Comparison of ENCODE assay signal across 8 mouse cellular contexts in the genomic region with DNA sequence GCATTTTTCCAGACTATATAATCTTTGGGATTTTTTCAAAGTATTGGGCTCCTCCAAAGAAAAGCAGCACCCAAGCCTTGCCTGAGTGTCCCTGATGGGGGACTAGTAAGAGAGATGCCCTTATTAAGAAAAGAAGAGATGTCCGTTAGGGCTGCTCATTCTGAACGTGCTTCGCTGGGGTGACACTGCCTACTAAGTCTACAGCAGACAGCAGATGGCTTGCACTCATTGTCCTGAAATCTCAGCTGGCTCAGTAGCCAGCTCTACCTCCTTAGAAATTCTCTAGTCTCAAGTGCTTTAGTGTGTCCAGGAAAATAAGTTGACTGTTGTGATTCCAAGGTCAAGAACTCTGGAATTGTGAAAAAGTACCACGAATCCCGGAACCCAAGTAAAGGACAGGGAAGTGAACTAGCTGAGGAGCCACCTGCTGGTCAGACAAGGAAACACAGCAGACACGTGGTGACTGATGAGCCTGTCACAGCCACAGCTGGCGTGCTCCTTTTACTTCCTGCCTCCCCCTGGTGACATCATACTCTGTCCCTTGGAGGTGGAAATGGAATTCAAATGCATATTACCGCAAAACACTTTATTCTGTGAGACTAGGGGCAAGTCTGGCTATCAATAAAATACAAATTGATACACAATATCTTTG.
DNase-seq lines count a peak whose midpoint lies in the region; ATAC-seq lines count a peak whose summit lies in the region.

No protein-coding gene starts in this region.

- H3K9me3 ChIP-seq in embryonic facial prominence, embryonic 11.5 days (replicated peaks; ENCODE audit: control insufficient read depth, low read length): no peaks in the 10 kb centered on the region
- no peaks in the 10 kb centered on the region for H3K9me3 ChIP-seq in midbrain, embryonic 12.5 days

- intact Hi-C loops in heart, postnatal 36 days (cut with DNase I): loop anchor here (2.0 kb wide), 1 partner anchor 228 kb away; no protein-coding TSS in a partner anchor

- 60% methylated on average over 8 of the region's 8 CpGs for WGBS in embryonic facial prominence, embryonic 11.5 days
- WGBS in midbrain, embryonic 12.5 days: 56% methylated on average over 8 of the region's 8 CpGs

- ATAC-seq in embryonic facial prominence, embryonic 11.5 days (replicated peaks; ENCODE audit: insufficient number of reproducible peaks, low FRiP score, low TSS enrichment, low read depth): no peak
- ATAC-seq in midbrain, embryonic 12.5 days (ENCODE audit: low FRiP score, low read depth): peak; percentile 77

- no peak overlapping the region for H3K9ac ChIP-seq in embryonic facial prominence, embryonic 11.5 days (replicated peaks; ENCODE audit: low read length)
- H3K9ac ChIP-seq in midbrain, embryonic 12.5 days (replicated peaks): no peak overlapping the region

- H3K4me1 ChIP-seq in embryonic facial prominence, embryonic 11.5 days (ENCODE audit: control insufficient read depth, insufficient read depth, low read length): no peaks in the 10 kb centered on the region
- H3K4me1 ChIP-seq in midbrain, embryonic 12.5 days: no peaks in the 10 kb centered on the region

- H3K4me3 ChIP-seq in embryonic facial prominence, embryonic 11.5 days (ENCODE audit: low read depth, low read length): no peak overlapping the region
- no peak overlapping the region for H3K4me3 ChIP-seq in midbrain, embryonic 12.5 days

- H3K27ac ChIP-seq in embryonic facial prominence, embryonic 11.5 days (replicated peaks; ENCODE audit: low read depth, low read length): no peak overlapping the region
- no peak overlapping the region for H3K27ac ChIP-seq in midbrain, embryonic 12.5 days (replicated peaks)

- peak; percentile 64 for DNase-seq in layer of hippocampus, adult 11-12 months (ENCODE audit: low spot score)
- no peak for DNase-seq in layer of hippocampus, adult 9-10 months (ENCODE audit: low spot score)
- peak; percentile 86 for DNase-seq in adrenal gland, postnatal 14 days
- peak; percentile 72 for DNase-seq in embryonic facial prominence, embryonic 11.5 days (ENCODE audit: low spot score)
- DNase-seq in heart, postnatal 36 days: peak; percentile 43 to 63
- DNase-seq in layer of hippocampus, postnatal 14 days (ENCODE audit: low spot score in 2 of 2): peak; percentile 12 to 17
- peak; percentile 85 for DNase-seq in splenic B cell, adult 2 months (ENCODE audit: low read depth, low spot score)

- H3K36me3 ChIP-seq in embryonic facial prominence, embryonic 11.5 days (replicated peaks; ENCODE audit: control insufficient read depth, insufficient read depth, low read depth, low read length): no peaks in the 10 kb centered on the region
- H3K36me3 ChIP-seq in midbrain, embryonic 12.5 days: no peaks in the 10 kb centered on the region
- H3K36me3 ChIP-seq in splenic B cell, adult 2 months (ENCODE audit: control insufficient read depth, insufficient read depth, low read length, poor library complexity, severe bottlenecking): no peaks in the 10 kb centered on the region

- H3K4me2 ChIP-seq in embryonic facial prominence, embryonic 11.5 days (ENCODE audit: low read depth, low read length): no peak overlapping the region
- no peak overlapping the region for H3K4me2 ChIP-seq in midbrain, embryonic 12.5 days (replicated peaks)

- H3K27me3 ChIP-seq in embryonic facial prominence, embryonic 11.5 days (ENCODE audit: control insufficient read depth, insufficient read depth, low read length): no peaks in the 10 kb centered on the region
- no peaks in the 10 kb centered on the region; the same call in 1 of the 2 replicates for H3K27me3 ChIP-seq in midbrain, embryonic 12.5 days
- no peaks in the 10 kb centered on the region for H3K27me3 ChIP-seq in splenic B cell, adult 2 months (ENCODE audit: control insufficient read depth, insufficient read depth, low read length, poor library complexity, severe bottlenecking)
